Mouse (Mus musculus) ovary, adult 18-20 months (tissue): Measurements from ENCODE around the gene Rab3il1.
A peak's percentile ranks its signal among the peaks of the same experiment; 100 is the strongest.

Source experiments
- DNase-seq: peaks from one replicate; pipeline ENCODE4 v3.0.0; 2022; ENCODE audit warnings: low spot score, mixed read lengths

Rab3il1 gene

DNA sequence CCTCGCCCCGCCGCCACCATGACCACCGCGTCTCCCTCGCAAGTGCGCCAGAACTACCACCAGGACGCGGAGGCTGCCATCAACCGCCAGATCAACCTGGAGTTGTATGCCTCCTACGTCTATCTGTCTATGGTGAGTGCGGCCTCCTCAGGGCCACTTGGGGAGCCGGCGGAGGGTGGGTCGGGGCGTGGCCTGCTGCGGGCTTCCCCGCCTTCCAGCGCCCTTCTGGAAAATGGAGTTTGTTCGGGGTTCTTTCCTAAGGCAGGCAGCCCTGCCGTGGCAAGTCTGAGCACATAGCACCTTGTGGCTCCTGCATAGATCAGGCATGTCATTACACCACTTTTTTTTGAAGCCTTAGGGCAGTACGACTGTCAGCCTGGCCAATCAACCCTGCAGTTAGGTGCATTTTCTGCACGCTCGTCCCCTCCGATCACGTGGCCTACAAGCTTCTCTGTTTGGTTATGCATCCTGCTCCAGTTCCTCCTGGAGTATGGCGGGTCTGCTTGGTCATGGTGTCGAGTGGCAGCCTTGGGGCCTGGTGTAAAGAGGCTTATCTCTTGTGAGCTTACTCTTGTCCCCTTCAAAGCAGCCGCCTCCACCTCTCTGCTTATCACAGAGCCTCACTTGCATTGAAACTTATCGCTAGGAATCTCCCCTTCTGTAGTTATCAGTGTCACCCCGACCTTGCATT, 18.5 kb upstream of the Rab3il1 start:
- DNase-seq, result peak; percentile 54

DNA sequence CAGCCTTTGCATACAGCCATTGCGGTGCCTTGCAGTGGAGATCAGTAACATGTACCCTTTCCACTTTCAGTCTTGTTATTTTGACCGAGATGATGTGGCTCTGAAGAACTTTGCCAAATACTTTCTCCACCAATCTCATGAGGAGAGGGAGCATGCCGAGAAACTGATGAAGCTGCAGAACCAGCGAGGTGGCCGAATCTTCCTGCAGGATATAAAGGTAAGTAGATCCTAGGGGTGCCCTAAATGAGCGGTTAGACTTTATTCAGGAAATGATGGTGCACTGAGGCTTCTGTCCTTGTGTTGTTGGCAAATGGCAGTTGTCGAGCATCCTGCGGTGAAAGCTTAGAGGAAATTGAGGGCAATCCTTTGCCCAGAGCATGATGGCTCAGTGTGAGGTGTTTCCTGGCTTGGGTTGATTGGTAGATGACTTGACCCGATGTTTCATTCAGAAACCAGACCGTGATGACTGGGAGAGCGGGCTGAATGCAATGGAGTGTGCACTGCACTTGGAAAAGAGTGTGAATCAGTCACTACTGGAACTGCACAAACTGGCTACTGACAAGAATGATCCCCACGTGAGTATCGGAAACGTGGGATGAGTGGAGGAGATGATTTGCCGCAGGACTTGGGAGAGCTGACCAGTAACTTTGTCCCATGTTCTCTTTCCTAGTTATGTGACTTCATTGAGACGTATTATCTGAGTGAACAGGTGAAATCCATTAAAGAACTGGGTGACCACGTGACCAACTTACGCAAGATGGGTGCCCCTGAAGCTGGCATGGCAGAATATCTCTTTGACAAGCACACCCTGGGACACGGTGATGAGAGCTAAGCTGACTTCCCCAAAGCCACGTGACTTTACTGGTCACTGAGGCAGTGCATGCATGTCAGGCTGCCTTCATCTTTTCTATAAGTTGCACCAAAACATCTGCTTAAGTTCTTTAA, 17.1 kb upstream of the Rab3il1 start:
- no peak for DNase-seq

DNA sequence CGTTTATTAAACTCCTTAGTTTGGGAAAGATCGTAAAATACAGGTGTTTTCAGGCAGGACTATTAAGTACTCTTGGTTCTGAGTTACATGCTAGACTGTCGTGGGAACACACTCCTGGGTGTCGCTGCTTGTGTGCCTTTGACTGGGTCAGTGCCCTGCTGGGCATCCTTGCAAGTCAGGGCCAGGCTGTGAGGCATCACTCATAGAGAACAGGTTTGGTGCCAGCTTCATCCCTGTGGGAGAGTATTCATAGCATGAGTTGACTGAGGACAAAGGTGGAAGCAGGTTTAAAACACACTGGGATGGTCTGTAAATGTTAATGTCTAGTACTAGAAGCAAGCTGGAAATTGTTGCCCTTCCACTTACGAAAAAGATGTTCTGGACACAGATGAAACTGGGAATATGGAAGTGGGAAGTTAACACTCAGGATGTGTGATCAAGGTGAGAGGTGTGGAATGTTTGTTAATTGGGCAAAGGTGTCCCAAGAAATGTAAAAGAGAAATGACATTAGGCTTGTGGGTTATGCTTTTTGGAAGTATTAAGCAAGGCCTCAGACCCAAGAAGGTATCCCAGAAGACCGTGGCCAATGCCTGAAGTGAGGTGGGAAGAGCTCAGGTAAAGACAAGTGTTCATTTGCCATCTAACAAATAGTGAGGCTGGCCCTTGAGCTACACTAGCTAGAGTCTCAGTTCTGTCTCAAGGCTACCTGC, 16.1 kb upstream of the Rab3il1 start:
- DNase-seq, result no peak

DNA sequence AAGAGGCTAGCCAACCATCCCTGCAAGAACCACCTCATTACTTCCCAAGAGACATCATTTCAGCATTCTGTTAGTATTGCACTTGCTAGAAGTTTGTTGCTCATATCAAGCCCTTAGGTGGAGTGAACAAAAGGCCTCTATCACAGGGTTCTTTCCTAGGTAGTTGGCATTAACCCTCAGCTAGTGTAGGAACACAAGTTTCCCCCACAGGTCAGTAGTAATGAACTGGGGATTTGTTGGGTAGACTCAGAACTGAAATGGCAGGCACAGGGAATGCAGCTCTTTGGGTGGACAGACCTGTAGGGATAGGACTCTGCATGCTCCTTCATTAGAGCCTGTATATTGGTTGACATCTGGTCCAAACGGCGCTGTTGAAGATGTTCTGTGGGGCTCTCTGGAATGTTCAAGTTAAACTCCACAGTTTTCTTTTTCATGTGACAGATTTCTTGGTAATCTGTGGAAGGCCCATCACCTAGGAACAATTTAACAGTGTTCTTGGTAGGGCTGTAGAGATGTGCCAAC, 15.5 kb upstream of the Rab3il1 start:
- no peak for DNase-seq

DNA sequence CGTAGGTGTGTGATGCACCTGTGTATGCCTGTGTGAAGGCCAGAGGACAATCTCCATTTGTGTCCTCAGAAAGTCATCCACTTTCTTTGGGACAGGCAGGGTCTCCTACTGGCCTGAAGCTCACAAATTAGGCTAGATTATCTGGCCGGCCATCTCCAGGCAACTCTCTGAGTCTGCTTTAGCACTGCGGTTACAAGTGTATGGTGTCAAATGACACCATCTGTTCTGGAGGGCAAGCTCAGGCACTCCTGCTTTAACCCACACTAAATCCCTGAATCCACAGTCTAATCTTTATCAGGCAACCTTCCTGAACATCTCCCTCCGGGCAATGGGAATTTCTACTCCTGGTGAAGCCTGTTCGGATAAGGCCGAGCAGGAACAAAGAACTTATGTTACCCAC, 14.3 kb upstream of the Rab3il1 start:
- DNase-seq, result no peak

DNA sequence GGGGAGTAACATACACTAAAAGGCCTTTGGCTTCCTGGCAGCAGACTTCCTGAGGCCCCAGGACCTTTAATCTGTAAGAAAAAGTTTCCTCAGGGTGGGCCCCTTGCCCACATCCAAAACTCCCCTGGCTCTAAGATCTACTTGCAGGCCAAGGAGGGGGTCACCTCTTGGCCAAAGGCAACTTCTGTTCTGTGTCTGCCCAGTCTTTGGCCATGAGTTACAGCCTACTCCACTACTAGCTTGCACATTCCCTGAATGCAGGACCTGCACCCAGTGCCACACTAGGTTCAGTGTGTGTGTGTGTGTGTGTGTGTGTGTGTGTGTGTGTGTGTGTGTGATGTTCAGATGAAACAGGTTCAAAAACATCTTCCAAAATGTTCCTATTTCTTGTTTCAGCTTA, 13.9 kb upstream of the Rab3il1 start:
- DNase-seq, result no peak

DNA sequence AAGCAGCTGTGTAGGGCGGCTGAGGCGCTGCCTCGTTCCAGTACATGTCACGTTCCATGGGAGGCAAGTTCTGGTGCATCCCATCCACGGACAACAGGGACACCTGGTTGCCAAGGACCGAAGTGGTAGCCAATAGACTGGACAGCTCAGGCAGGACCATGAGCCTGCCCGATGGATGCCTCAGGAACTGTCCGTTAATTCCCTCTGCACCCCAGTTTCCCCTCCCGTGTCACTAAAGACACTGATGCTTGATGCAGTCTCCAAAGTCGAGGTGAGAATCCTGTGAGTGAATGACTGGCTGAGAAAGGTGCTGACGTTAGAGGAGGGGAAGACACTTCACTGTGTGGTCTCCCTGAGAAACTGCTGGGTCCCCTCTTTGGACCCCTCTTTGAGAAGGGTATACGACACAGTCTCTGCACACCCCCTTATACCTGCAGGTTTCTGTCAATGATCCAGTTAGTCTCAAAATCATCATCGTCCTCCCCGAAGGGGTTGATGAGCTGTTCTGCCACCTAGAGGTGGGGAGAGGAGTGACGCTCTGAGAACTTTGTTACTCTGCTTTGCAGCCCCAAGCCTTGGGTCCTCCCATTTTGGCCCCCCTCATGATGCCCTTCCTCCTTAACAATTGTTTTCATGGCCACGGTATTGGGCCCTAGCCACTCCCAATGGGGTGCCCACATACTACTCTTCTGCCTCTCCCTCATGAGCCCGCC, 12.1 kb upstream of the Rab3il1 start:
- DNase-seq, result peak; percentile 15

DNA sequence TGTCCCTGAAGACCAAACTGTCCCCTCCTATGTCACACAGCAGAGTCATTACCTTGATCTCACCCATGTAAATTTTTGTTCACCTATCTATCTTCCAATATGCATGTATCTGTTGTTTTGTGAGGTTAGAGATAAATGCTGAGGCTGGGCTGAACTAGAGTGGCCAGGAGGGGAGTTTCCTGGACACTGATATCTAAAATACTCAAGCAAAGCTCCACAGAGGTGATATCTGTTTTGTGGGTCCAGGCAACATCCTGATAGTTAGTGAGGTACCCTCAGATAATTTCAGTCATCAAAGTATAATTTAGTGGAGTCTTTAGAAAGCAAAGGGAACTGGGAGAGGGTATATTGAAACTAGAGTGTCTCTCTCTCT, 11.6 kb upstream of the Rab3il1 start:
- no peak for DNase-seq

DNA sequence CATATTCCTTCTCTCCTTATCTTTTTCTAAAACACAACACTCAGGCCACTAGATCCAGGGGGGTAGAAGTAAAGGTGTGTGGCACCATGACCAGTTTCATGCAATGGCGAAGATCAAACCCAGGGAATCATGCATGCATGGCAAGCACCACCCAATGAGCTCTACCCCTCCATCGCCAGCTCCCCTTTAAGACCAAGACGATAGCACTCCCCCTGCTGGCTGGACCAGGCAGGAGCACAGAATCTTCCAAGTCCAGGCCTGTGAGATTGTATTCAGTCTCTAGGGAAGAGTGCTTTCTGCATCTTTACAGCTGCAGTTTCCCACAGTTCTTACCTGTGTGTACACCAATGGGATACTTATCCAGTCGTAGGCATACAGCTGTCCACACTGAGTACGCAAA, 10.2 kb upstream of the Rab3il1 start:
- DNase-seq, result peak; percentile 57

DNA sequence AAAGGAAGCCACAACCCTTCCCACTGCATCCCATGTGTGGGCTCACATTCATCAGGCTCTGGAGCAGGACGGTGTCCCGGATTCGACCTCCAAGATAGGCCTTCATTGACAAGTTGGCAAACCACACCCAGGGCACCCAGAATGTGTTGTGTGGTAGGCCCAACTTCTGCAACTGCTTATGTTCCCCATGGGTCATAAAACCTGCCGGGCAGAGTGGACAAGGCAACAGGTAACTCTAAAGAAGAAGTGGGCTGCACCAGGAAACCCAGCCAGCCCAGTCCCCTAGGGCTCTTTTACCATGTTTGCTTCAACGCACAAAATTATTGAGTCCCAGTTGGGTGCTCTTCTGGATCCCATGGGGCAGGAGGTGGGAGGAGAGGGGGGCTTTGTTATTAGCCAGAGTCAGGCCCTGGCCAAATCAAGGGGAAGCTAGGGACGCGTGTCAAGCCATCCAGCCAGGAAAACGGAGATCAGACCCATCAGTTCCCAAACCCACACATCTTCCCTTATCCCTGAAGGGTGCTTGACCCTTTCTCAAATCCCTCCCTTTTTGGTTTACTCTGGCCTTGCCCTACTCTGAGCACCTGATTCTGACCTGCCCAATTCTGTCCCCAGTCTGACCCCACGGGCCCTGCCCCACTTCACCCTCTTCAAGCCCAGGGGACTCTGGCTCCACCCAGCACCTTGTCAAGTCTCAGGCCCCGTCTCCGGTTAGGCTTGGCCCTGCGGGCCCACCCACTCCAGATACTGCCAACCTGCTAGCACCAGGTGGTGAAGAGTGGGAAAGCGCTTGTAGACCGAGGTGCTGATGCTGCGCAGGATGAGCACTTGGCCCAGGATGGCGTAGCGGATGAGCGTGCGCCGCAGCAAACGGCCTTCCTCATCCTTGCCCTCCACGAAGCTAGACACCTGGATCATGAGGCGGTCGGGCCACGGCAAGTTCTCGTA, 9.2 kb upstream of the Rab3il1 start:
- no peak for DNase-seq

DNA sequence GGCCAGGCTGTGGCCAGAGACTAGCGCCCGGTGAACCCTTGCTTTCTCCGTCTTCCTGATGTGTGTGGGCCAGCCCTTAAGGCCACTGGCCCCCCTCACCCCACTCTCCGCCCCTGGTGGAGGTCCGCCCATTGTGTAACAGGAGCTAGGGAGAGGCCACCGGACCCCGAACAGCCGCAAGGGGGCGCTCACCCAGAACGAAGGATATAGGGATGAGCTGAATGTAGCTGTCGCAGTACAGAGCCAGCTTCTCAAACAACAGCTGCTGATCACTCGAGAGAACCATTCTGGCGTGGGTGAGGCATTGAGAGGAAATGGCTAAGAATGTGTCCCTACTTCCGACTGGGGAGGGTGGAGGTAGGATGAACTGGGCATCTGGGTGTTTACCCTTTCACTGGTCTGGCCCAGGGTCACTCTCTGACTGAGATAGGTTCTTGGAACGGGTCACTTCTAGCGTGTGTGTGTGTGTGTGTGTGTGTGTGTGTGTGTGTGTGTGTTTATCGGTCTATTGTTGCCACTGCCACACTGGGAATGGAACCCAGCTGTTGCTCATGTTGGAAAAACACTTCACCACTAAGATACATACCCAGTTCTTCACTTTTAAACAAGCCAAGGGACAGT, 8.3 kb upstream of the Rab3il1 start:
- DNase-seq, result peak; percentile 76

DNA sequence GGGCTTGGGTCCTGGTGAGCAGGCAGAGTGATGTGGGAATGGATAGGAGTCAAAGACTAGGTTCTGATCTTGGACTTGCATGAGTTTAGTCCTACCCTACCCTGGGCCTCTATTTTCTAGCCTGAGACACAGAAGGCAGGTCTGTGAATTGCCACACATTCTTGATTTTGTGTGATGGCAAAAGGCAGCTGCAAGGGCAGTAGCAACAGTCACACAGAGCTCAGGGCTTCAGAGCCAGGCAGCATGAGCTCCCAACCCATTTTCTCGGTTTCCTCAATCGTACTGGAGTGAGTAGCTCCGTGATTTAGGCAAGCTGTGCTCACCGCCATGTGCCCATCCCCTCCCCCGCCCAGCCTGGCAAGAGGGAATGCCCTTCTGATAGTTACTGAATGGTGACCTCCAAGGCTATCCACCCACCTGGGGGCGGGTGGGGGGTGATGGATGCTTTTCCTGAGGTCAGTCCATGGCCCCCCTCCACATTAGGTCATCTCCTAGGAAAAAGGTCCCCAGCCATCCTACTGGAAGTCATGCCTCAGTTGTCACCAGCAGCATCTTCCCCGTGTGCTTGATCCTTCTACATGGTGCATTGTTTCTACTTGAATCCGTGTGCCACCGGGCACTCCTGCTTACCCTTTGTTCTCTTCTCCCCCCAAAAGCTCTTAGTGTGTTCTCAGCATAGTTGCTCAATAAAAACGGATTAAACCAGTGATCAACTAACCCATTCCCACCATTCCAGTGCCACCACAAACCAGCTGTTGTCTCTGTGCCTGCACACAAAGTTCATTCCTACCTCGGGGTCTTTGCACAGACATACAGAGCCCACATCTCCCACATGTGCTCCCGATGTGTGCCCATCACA, 4.0 kb upstream of the Rab3il1 start:
- no peak for DNase-seq

DNA sequence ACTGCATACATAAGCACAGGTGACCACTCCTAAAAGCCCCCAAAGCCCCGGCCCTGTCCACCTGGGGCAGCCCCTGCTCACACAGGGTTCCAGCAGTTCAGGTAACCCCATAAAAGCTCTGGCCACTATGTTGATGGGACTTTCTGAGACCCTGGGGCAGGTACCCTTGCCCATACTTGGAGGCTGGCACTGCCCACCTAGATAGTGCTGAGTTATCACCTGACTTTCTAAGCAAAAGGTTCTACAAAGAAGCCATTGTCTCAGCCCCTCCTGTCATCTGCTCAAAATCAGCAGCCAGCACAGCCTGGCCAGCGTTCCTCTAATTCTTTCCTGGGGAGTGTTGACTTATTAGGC, 3.4 kb upstream of the Rab3il1 start:
- DNase-seq, result no peak

DNA sequence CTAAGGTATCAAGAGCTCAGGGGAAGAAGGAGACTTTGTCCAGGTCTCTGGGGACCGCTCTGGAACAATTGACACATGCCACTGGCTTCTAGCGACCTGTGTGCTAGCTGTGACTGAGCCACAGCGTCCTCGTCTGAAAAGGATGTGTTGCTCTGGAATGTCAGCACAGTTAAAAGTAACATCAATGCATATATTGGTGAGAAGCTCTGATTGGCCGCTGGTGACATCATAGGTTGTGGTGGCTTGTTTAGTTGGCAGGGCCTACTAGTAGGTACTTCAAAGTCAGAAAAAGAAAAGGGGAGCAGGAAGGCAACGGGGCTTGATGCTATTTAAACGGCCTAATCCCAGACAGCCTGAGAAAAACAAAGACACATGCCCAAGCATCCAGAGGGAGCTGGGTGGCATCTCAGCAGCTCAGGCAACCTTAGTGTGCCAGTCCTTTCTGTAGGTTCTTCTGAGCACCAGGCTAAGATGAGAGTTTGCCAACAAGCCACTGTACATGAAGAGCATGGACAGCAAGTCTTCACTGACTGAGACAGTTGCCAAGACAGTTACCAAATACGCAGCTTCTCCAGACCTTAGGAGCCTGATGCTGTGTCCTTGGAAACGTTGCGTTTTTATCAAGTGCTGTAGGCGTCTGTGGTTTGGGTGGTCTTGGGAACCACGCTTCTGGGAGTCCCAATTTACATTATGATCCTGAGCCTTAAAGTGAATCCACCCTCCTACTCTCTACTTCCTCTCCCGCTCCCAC, 2.6 kb upstream of the Rab3il1 start:
- no peak for DNase-seq

DNA sequence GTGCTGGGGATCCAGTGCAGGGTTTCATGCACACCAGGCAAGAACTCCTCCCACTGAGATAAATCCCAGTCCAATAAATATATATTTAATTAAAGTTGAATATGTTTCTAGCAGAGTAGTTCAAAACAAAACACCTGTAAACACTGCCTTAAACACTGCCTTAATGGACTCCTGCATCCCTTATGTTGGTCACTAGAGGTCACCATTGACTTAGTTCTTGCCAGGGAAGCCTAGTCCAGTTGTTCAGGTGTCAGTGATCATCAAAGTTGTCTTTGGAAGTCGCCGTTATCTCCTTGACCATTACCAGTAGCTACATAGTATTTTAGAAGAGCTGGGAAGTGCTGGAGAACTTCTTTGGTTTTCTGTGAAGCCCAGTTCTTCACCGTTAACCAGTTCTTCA, 1.1 kb upstream of the Rab3il1 start:
- DNase-seq, result no peak

DNA sequence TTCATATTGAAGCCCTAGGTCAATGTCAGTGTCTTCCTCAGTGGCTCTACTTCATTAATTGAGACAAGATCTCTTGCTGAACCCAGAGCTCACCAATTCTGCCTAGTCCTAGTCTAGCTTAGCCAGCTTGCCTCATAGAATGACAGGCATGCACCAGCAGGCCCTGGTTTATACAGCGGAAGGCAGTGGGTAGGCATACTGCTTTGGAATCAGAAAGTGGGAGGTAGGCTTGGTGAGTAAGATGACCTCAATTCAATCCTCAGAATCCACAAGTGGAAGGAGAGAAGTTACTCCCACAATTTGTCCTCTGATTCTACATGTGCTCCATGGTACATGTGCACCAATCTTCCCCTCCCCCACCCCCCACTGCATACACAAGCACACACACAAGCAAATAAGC, 2.2 kb downstream of the Rab3il1 start:
- DNase-seq, result no peak

DNA sequence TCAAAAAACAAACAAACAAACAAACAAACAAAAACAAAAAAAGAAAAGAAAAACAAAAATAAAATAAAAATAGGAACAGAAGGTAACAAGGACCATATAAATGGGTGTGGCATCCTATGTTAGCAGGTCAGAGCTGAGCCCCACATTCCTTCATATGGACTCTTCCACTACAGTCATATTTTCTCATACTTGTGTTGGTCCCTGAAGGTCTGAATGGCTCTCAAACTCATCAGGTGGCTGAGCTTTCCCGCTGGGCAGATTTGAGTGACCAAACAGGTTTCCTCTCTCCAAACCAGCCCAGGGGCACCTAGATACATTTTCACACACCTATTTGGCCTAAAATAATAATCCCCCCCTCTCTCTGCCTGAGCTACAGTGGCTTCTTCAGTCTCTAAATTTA, 9.9 kb downstream of the Rab3il1 start:
- no peak for DNase-seq

DNA sequence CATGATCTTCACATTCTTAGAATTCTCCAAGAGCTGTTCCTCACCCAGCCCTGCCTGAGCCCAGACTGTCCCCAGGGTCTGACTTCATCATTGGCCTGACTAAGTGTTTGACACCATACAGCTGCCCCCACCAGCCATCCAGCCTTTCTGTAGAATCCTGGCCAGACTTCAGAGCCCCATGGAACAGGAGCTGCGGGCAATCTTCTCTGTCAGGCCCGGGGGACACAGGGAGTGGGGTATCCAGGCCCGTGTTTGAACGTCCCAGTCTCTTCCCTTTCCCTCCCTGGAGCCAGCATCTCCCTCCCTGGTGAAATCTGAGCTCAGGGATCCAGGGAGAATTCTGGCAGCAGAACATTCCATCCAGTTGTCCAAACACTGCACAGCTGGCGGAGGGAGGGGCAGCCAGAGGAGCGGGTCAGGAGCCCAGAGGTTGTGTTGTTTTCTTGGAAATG, 11.4 kb downstream of the Rab3il1 start:
- no peak for DNase-seq

DNA sequence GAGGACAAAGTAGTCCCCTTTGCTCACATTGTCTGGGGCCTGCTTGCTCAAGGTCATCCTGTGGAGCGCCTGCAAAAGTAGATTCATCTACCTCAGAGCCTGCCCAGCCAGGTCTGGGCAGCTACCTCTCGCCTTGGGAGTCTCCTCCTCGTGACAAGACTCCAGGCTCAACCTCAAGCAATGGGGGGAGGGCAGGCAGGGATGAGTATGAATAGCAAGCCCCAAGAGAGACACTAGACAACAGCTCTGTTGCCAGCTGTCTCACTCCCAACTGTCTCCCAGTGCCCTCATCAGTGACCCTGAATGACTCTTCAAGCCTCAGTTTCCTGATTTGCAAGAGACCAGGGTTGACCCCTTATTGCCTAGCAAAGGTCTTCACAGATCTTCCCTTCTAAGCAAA, 11.9 kb downstream of the Rab3il1 start:
- DNase-seq, result no peak
